Mouse (Mus musculus) forebrain, embryonic 13.5 days (tissue): Measurements from ENCODE around the gene Creb5. TPM values are rescaled to one million over a fixed set of nuclear protein-coding genes. Genes with fewer than 3 reads are reported as not detected.

Experiments used
- ATAC-seq: fragments of 200-750 bp; cut with Nextera tagmentation; 2 replicates; pipeline ENCODE4 v1.8.0; 2017
- H3K27ac ChIP-seq: fragments of 300-500 bp; sonication (generic); 2 replicates; pipeline ENCODE4 v1.5.1; 2015; ENCODE audit warnings: inconsistent platforms, mild to moderate bottlenecking, moderate library complexity
- H3K27me3 ChIP-seq: fragments of 300-500 bp; sonication (generic); 2 replicates; pipeline ENCODE4 v1.6.1; 2015; ENCODE audit warnings: mild to moderate bottlenecking, inconsistent platforms
- H3K36me3 ChIP-seq: fragments of 300-500 bp; sonication (generic); 2 replicates; pipeline ENCODE4 v1.6.1; 2015; ENCODE audit warnings: mild to moderate bottlenecking, inconsistent platforms; ENCODE audit not compliant: poor library complexity, severe bottlenecking
- H3K4me1 ChIP-seq: fragments of 300-500 bp; sonication (generic); 2 replicates; pipeline ENCODE4 v1.6.1; 2015; ENCODE audit warnings: inconsistent platforms
- H3K4me2 ChIP-seq: fragments of 300-500 bp; sonication (generic); 2 replicates; pipeline ENCODE4 v1.6.1; 2015; ENCODE audit warnings: inconsistent platforms, mild to moderate bottlenecking, moderate library complexity
- H3K4me3 ChIP-seq: fragments of 300-500 bp; sonication (generic); 2 replicates; pipeline ENCODE4 v1.5.1; 2015; ENCODE audit warnings: mild to moderate bottlenecking, inconsistent platforms
- H3K9ac ChIP-seq: fragments of 300-500 bp; sonication (generic); 2 replicates; pipeline ENCODE4 v1.6.1; 2015; ENCODE audit warnings: mild to moderate bottlenecking, inconsistent platforms
- H3K9me3 ChIP-seq: fragments of 300-500 bp; sonication (generic); replicated peaks from 2 replicates; pipeline ENCODE4 v1.6.1; 2016; ENCODE audit warnings: inconsistent platforms
- WGBS: fragments of 180-500 bp; shearing (Covaris S2); methylation state at CpG from one replicate; pipeline ENCODE4 v1.1.7; 2015; 5-methylcytosine and 5-hydroxymethylcytosine counted together
- polyA plus RNA-seq: library from polyadenylated mRNA; unstranded; fragments of >200 nt; fragmentation: Nextera tagmentation; extraction: Ambion mirVana; gene quantifications from 2 replicates; pipeline ENCODE4 v1.2.1, GENCODE M21; 2015

The Creb5 gene
- polyA plus RNA-seq, 1 experiment from 2014 or later: 31.7 TPM

GRCm38 (mm10) chr6:53709694-53710442 lies 422.8 kb downstream of the Creb5 start:
- no peak overlapping the region for H3K4me3 ChIP-seq
- no peak for ATAC-seq
- no peak overlapping the region for H3K9ac ChIP-seq
- WGBS: 66% methylated on average over 14 of the region's 14 CpGs
- no peaks in the 10 kb centered on the region for H3K27me3 ChIP-seq
- no peaks in the 10 kb centered on the region for H3K36me3 ChIP-seq
- H3K4me2 ChIP-seq: no peak overlapping the region
- H3K27ac ChIP-seq: no peak overlapping the region
- no peaks in the 10 kb centered on the region for H3K9me3 ChIP-seq
- peaks cover 31% of the 10 kb centered on the region for H3K4me1 ChIP-seq

- Histone ChIP-seq H3K9ac (no peak overlapping the region), H3K36me3 (no peaks in the 10 kb centered on the region), H3K27ac (no peak overlapping the region), H3K4me3 (no peak overlapping the region), H3K9me3 (no peaks in the 10 kb centered on the region), H3K4me2 (no peak overlapping the region), H3K4me1 (peaks cover 31% of the 10 kb centered on the region), H3K27me3 (no peaks in the 10 kb centered on the region)
- no peak for ATAC-seq
- 90% methylated on average over 5 of the region's 5 CpGs for WGBS
Measured at GRCm38 (mm10) chr6:53710560-53710959, 423.5 kb downstream of the Creb5 start.

- WGBS: 76% methylated on average over 9 of the region's 9 CpGs
- H3K4me1 ChIP-seq: peaks cover 31% of the 10 kb centered on the region
- H3K9ac ChIP-seq: no peak overlapping the region
- H3K9me3 ChIP-seq: no peaks in the 10 kb centered on the region
- no peak overlapping the region for H3K4me2 ChIP-seq
- ATAC-seq: no peak
- no peaks in the 10 kb centered on the region for H3K27me3 ChIP-seq
- no peak overlapping the region for H3K27ac ChIP-seq
- H3K36me3 ChIP-seq: no peaks in the 10 kb centered on the region
- H3K4me3 ChIP-seq: no peak overlapping the region
Measured at GRCm38 (mm10) chr6:53713152-53713551, 426.1 kb downstream of the Creb5 start.

GRCm38 (mm10) chr6:53714908-53715321 lies 427.8 kb downstream of the Creb5 start:
- 93% methylated on average over 9 of the region's 9 CpGs for WGBS
- H3K4me1 ChIP-seq: peaks cover 15% of the 10 kb centered on the region
- H3K9me3 ChIP-seq: no peaks in the 10 kb centered on the region
- no peak overlapping the region for H3K27ac ChIP-seq
- H3K36me3 ChIP-seq: no peaks in the 10 kb centered on the region
- no peak overlapping the region for H3K4me3 ChIP-seq
- no peak overlapping the region for H3K4me2 ChIP-seq
- no peak for ATAC-seq
- no peak overlapping the region for H3K9ac ChIP-seq
- no peaks in the 10 kb centered on the region for H3K27me3 ChIP-seq

GRCm38 (mm10) chr6:53716013-53716412 lies 428.9 kb downstream of the Creb5 start:
- no peaks in the 10 kb centered on the region for H3K9me3 ChIP-seq
- no peak overlapping the region for H3K4me2 ChIP-seq
- no peaks in the 10 kb centered on the region for H3K27me3 ChIP-seq
- no peak for ATAC-seq
- peaks cover 13% of the 10 kb centered on the region; the same call in 1 of the 2 replicates for H3K4me1 ChIP-seq
- H3K4me3 ChIP-seq: no peak overlapping the region
- WGBS: 86% methylated on average over 9 of the region's 9 CpGs
- H3K36me3 ChIP-seq: no peaks in the 10 kb centered on the region
- H3K9ac ChIP-seq: no peak overlapping the region
- no peak overlapping the region for H3K27ac ChIP-seq

GRCm38 (mm10) chr6:53720009-53720408 lies 432.9 kb downstream of the Creb5 start:
- H3K36me3 ChIP-seq: no peaks in the 10 kb centered on the region
- H3K4me3 ChIP-seq: no peak overlapping the region
- no peak overlapping the region for H3K4me2 ChIP-seq
- no peak for ATAC-seq
- no peak overlapping the region for H3K9ac ChIP-seq
- no peak overlapping the region for H3K27ac ChIP-seq
- 84% methylated on average over 3 of the region's 3 CpGs for WGBS
- no peaks in the 10 kb centered on the region for H3K9me3 ChIP-seq
- no peaks in the 10 kb centered on the region for H3K4me1 ChIP-seq
- no peaks in the 10 kb centered on the region for H3K27me3 ChIP-seq

- 0 out of 2 replicates have a peak, but pooled peaks have one; percentile 50 for ATAC-seq
Measured at GRCm38 (mm10) chr6:53721595-53721994, 434.5 kb downstream of the Creb5 start.

GRCm38 (mm10) chr6:53722694-53723093 lies 435.6 kb downstream of the Creb5 start:
- Histone ChIP-seq H3K36me3 (no peaks in the 10 kb centered on the region), H3K4me2 (no peak overlapping the region), H3K27ac (no peak overlapping the region), H3K4me1 (no peaks in the 10 kb centered on the region), H3K9ac (no peak overlapping the region), H3K9me3 (no peaks in the 10 kb centered on the region), H3K4me3 (no peak overlapping the region), H3K27me3 (no peaks in the 10 kb centered on the region)
- 94% methylated on average over 4 of the region's 4 CpGs for whole genome bisulfite sequencing
- ATAC-seq: no peak

More at GRCm38 (mm10) chr6:53721595-53721994, 434.5 kb downstream of the Creb5 start:
- Histone ChIP-seq H3K4me1 (no peaks in the 10 kb centered on the region), H3K36me3 (no peaks in the 10 kb centered on the region), H3K27ac (no peak overlapping the region), H3K4me3 (no peak overlapping the region), H3K9ac (no peak overlapping the region), H3K27me3 (no peaks in the 10 kb centered on the region), H3K4me2 (no peak overlapping the region), H3K9me3 (no peaks in the 10 kb centered on the region)
- 13% methylated on average over 9 of the region's 9 CpGs for WGBS

GRCm38 (mm10) chr6:53730487-53730886 lies 443.4 kb downstream of the Creb5 start:
- WGBS: 50% methylated on average over 7 of the region's 7 CpGs
- Histone ChIP-seq H3K9me3 (no peaks in the 10 kb centered on the region), H3K27ac (no peak overlapping the region)

GRCm38 (mm10) chr6:53730996-53731485 lies 444.0 kb downstream of the Creb5 start:
- Histone ChIP-seq H3K36me3 (no peaks in the 10 kb centered on the region), H3K9ac (no peak overlapping the region), H3K27ac (no peak overlapping the region), H3K4me3 (no peak overlapping the region), H3K9me3 (no peaks in the 10 kb centered on the region), H3K27me3 (no peaks in the 10 kb centered on the region), H3K4me1 (peaks cover 8% of the 10 kb centered on the region; the same call in 1 of the 2 replicates), H3K4me2 (no peak overlapping the region)
- WGBS: 65% methylated on average over 5 of the region's 5 CpGs
- ATAC-seq: no peak

More at GRCm38 (mm10) chr6:53730487-53730886, 443.4 kb downstream of the Creb5 start:
- H3K27me3 ChIP-seq: no peaks in the 10 kb centered on the region
- H3K9ac ChIP-seq: no peak overlapping the region
- peaks cover 8% of the 10 kb centered on the region; the same call in 1 of the 2 replicates for H3K4me1 ChIP-seq
- H3K4me3 ChIP-seq: no peak overlapping the region
- no peaks in the 10 kb centered on the region for H3K36me3 ChIP-seq
- 0 out of 2 replicates have a peak, but pooled peaks have one; percentile 43 for ATAC-seq
- no peak overlapping the region for H3K4me2 ChIP-seq

- 86% methylated on average over 1 of the region's 1 CpGs for WGBS
- no peak for ATAC-seq
- no peak overlapping the region for H3K9ac ChIP-seq
- H3K4me1 ChIP-seq: peaks cover 8% of the 10 kb centered on the region; the same call in 1 of the 2 replicates
- H3K27ac ChIP-seq: no peak overlapping the region
- H3K9me3 ChIP-seq: no peaks in the 10 kb centered on the region
- H3K36me3 ChIP-seq: no peaks in the 10 kb centered on the region
- H3K27me3 ChIP-seq: no peaks in the 10 kb centered on the region
- no peak overlapping the region for H3K4me2 ChIP-seq
- no peak overlapping the region for H3K4me3 ChIP-seq
Measured at GRCm38 (mm10) chr6:53733546-53733945, 446.5 kb downstream of the Creb5 start.

GRCm38 (mm10) chr6:53733999-53734398 lies 446.9 kb downstream of the Creb5 start:
- no peak for ATAC-seq
- H3K4me2 ChIP-seq: no peak overlapping the region
- no peak overlapping the region for H3K27ac ChIP-seq
- H3K9me3 ChIP-seq: no peaks in the 10 kb centered on the region
- 43% methylated on average over 4 of the region's 4 CpGs for WGBS
- H3K27me3 ChIP-seq: no peaks in the 10 kb centered on the region
- no peak overlapping the region for H3K4me3 ChIP-seq
- H3K36me3 ChIP-seq: no peaks in the 10 kb centered on the region
- H3K9ac ChIP-seq: no peak overlapping the region
- H3K4me1 ChIP-seq: peaks cover 8% of the 10 kb centered on the region; the same call in 1 of the 2 replicates
